Mouse (Mus musculus) adrenal gland, postnatal 36 days (tissue): ENCODE results near the gene Faf1. TPM values are rescaled to one million over a fixed set of nuclear protein-coding genes. Genes with fewer than 3 reads are reported as not detected.

ENCODE experiments used
- DNase-seq, 2 experiments: peaks; one replicate each; pipeline ENCODE4 v3.0.0; 2021; ENCODE audit warnings: mixed read lengths in 1 of 2
- total RNA-seq, 2 experiments: library from RNA; stranded (reverse); gene quantifications; 2 replicates each; pipeline ENCODE4 v1.2.3; 2021

Faf1 gene
- total RNA-seq, 2 experiments from 2014 or later = 29.9 to 30.3 TPM

- DNase-seq = no peak
These were observed 106.3 kb downstream of the Faf1 start for GRCm38 (mm10) chr4:109782577-109783114.

- no peak for DNase-seq
These were observed 113.1 kb downstream of the Faf1 start for GRCm38 (mm10) chr4:109789347-109790001.

DNA sequence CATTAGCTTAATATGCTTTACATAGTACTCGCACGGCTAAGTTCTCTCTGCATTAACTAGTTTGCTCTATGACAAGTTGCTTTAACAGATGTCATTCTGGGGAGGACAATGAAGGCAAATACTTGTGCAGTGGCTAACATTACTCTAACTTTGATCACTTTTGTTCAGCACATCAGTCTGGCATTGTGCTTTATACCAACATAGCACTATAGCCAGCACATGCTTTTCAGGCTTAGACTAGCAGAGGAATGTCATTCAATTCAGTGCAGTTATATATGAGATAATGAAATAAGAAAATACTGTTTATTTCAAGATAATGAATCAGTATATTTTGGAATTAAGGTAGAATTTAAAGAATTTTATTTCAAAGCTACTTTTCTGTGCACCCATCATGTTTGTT, 115.9 kb downstream of the Faf1 start:
- no peak for DNase-seq

GRCm38 (mm10) chr4:109793072-109793471, 116.7 kb downstream of the Faf1 start:
- DNase-seq = no peak

- DNase-seq = no peak
These were observed 121.3 kb downstream of the Faf1 start for GRCm38 (mm10) chr4:109797511-109798182.

- DNase-seq = no peak
These were observed 130.0 kb downstream of the Faf1 start for GRCm38 (mm10) chr4:109806408-109806807.

DNA sequence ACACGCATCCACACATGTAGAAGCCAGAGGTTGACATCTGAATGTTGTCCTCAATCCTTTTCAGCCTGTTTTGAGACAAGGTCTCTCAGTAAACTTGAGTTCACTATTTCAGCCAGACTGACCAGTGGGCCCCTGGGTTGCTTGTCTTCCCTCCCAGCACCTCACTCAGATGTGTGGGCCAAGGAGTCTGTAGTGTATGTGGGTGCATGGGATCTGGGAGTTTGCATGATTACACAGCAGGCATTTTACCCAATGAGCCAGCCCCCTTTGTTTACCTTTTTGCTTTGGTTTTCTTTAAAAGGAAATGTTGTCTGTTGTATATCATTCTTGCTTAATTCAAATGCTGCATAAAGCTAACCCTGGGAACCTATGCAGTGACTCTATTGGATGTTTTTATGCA, 138.8 kb downstream of the Faf1 start:
- DNase-seq = no peak

DNA sequence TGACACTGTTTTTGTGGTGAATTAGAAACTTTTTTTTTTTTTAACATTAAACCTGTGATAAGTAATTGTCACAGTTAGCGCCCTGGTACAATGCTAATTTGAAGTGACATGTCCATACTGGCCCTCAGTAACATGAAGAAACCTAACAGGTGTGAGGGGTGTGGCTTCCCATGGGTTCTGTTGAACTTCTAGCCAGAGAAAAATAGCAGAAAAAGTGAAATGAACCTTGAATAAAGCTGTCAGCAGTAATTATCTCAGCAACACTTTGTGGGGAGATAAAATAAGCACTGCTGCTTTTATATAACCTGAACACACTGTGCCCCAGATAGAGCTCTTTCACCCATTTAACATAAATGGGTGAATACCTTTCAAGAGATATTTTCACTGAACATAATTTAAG, 139.2 kb downstream of the Faf1 start:
- DNase-seq = no peak

GRCm38 (mm10) chr4:109819455-109819854, 143.1 kb downstream of the Faf1 start:
- DNase-seq = no peak

DNA sequence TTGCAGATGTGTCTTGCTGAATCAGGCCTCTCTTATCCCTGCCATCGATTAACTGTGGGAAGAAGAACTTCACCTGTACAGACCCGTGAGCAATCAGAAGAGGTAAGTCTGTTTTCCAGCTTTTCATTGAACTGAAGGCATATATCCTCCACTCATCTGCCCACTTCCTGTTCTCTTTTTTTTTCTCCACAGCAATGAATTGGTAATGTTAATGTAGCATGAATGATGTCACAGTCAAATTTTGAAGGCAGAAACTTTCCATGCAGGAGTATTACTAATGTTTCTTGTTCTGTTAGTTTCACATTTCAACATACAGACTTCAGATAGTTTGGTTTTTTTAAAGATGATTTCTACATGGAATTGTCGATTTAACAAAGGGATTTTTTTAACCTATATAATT, 153.4 kb downstream of the Faf1 start:
- no peak for DNase-seq

- DNase-seq = no peak
These were observed 181.5 kb downstream of the Faf1 start for GRCm38 (mm10) chr4:109857851-109858250.

DNA sequence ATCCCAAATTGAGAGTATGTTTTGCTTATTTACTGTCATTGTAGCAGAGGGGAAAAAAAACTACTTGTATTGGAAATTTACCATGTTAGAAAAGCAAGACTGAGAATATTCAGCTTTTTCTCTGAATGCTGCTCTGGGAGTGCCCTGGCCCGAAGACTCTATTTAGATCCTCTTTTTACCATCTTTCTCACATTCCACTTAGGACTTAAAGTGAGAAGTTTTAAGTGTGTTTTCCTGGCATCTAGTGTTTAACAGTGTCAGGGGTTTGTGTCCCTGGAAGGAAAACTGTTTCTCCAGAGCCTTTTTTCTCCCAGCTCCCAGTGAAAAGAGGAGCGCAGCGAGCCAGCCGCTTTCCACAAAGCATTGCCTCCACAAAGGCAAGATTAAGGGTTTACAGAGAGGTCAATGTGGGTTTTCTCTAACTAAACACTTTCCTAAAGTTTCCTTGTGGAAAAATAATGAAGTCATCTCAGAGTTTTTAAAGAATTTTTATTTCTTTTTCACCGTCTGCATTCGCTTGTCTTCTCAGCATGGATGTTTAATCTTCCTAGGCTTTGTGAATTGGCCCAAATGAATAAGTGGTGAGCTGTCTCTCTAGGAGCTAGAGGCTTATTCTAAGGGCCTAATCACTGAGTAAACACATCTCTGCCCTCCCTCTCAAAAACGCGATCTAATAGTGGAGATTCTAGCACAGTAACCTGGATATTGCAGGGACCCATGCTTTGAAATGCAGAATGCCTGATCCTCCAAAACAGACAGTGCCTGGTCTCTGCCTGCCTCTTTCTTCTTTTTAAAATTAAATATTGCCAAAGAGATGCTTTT, 182.4 kb downstream of the Faf1 start:
- no peak for DNase-seq

DNA sequence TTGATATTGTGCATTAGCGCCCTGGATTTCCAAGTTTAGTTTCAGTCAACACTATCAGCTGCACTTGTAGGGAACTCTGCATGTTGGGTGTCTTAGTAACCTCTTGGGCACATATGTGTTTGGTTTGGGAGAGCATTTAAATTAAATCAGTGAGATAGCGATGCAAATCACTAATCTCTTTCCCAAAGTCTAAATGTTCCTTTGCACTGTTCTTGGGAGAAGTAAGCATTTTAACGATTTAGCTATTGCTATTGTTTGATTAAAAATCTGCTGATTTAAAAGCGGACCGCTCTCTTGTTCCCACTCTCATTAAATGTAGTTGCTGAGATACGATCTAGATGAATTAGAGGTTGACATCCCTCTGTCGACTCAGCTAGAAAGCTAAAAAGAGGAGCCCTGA, 183.0 kb downstream of the Faf1 start:
- no peak for DNase-seq

DNA sequence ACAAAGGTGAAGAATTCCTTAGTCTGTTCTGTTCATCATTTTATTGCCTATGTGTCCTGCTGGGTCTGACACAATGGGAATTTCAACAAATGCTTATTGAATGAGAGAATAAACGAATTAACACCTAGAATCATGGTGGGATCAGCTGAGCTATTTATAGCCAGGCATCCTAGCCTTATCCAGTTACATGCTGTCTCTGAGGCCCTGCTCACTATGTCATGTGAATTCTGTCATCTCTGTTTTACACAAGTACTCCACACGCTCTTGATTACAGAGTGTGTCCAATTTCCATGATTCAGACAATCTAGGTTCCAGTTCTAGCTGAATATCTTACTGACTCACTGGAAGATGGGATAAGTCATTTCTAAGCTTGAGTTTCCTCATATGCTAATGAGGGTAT, 183.9 kb downstream of the Faf1 start:
- DNase-seq = no peak

- DNase-seq = no peak
These were observed 185.9 kb downstream of the Faf1 start for GRCm38 (mm10) chr4:109862271-109862670.

GRCm38 (mm10) chr4:109863021-109863420, 186.6 kb downstream of the Faf1 start:
- DNase-seq = no peak

DNA sequence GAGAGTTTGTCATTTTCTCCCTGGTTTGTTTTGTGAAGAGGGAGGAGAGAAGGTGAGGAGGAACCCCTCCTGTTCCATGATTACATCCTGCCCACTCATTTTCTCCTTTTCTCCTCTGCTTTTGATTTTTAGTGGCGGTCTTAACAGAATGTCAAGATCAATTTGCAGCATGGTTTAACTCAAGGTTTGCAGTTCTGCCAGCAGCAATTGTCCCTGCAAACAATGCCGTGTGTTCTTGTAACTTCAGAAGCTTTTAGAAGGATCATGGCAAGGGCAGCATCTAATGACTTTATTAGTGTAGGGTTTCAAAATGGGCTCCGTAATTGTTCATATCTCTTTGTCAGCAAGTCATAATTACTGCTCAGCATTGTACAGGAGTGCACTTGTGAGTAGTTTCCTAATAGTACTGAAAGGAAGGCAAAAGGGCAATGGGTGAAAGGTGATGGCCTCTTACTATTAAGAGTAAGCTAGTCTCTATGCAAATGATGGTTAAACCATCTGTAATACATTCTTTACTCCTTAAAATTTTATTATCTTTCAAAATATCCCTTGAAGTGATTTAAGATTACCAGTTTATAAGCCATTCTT, 192.6 kb downstream of the Faf1 start:
- DNase-seq = no peak

- DNase-seq = no peak
These were observed 207.9 kb downstream of the Faf1 start for GRCm38 (mm10) chr4:109884333-109884732.

- DNase-seq = no peak
These were observed 211.5 kb downstream of the Faf1 start for GRCm38 (mm10) chr4:109887856-109888357.

DNA sequence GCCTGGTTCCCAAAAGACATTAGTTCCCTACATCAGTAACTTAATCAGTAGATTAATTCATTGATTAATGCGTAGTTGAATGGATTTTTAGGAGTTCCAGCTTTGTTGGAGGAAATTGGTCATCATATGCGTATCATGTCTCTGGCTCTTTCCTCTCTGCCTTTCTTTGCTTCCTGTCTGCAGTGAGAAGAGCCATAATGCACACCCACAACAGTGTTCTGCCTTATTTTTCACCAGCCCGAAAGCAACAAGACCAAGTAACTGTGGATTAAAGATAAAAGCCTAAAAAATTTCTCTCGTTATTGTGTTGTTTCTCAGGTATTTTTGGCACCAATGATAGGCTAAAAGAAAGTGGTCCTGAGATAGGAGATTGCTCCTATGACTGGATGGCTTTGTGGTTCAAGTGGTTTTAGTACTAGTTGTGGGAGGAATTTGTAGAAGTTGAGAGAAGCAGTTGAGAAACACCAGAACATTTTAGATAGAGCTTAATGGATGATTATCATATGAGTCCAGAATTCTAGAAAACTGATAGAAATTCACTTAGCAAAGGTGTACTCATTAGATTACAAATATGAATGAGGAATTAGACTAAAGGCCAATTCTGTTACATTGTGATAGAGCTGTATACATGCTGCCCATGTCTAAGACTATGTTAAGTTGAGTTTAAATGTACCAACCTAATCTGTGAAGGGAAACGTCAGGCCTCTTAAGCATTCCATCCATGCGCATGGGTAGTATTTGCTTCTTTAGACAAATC, 221.6 kb downstream of the Faf1 start:
- DNase-seq = no peak

DNA sequence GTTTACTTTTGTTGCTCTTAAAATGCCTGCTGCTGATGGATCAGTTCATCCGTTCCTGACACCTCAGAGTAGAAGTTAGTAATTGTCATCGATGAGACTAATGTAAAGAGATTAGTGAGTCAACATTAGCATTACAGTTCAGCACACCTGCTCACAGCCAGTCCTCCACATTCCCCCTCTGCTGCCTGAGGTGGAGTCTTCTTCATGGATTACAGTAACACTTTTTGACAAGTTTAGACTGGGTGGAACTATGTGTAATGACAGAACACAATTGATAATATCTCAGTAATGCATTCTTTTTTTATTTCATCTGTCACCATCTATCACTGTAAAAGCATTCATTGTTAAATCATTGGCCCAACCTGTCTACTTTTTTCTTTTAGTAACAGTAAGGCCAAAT, 224.7 kb downstream of the Faf1 start:
- no peak for DNase-seq

DNA sequence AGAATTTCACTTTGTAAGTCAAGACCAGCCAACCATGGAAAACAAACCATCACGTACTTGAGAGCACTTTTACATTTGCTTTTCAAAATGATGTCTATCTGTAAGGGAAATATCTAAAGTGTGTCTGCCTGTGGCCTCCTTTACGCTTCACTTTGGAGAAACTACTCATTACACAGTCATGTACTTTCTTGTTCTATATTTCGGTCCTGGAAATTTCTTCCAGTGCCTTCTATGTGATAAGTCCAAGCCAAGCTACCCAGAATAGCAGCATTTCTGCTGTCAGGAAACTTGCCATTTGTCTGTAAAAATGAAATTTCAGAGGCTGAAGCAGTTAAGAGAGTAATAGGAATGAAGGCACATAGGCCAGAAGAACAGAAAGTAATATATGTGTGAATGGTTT, 228.1 kb downstream of the Faf1 start:
- DNase-seq = no peak
